Mouse (Mus musculus) limb, embryonic 14.5 days (tissue): ENCODE data around the gene Maml2. TPM values are rescaled to one million over a fixed set of nuclear protein-coding genes. Genes with fewer than 3 reads are reported as not detected.

Source experiments
- ATAC-seq: fragments of 200-750 bp; cut with Nextera tagmentation; 2 replicates; pipeline ENCODE4 v1.8.0; 2017; ENCODE audit warnings: low read depth, moderate number of reproducible peaks, moderate TSS enrichment; ENCODE audit not compliant: low FRiP score
- DNase-seq: peaks from one replicate; pipeline ENCODE4 v3.0.0-alpha.2; 2015; ENCODE audit warnings: low spot score
- H3K27ac ChIP-seq: fragments of 300-500 bp; sonication (generic); replicated peaks from 2 replicates; pipeline ENCODE4 v1.5.1; 2014; ENCODE audit warnings: low read depth, mild to moderate bottlenecking, low read length, moderate library complexity, mixed read lengths
- H3K27me3 ChIP-seq: fragments of 300-500 bp; sonication (generic); 2 replicates; pipeline ENCODE4 v1.6.1; 2014; ENCODE audit warnings: low read length, mixed read lengths; ENCODE audit not compliant: control insufficient read depth, insufficient read depth
- H3K36me3 ChIP-seq: fragments of 300-500 bp; sonication (generic); 2 replicates; pipeline ENCODE4 v1.6.1; 2014; ENCODE audit warnings: mild to moderate bottlenecking, low read length, moderate library complexity, mixed read lengths; ENCODE audit not compliant: control insufficient read depth, insufficient read depth
- H3K4me1 ChIP-seq: fragments of 300-500 bp; sonication (generic); 2 replicates; pipeline ENCODE4 v1.6.1; 2014; ENCODE audit warnings: antibody characterized with exemption, low read length, mixed read lengths; ENCODE audit not compliant: control insufficient read depth, insufficient read depth
- H3K4me2 ChIP-seq: fragments of 300-500 bp; sonication (generic); replicated peaks from 2 replicates; pipeline ENCODE4 v1.6.1; 2014; ENCODE audit warnings: low read depth, mild to moderate bottlenecking, low read length, moderate library complexity; ENCODE audit not compliant: severe bottlenecking
- H3K4me3 ChIP-seq: fragments of 300-500 bp; sonication (generic); replicated peaks from 2 replicates; pipeline ENCODE4 v1.5.1; 2014; ENCODE audit warnings: low read length
- H3K9ac ChIP-seq: fragments of 300-500 bp; sonication (generic); 2 replicates; pipeline ENCODE4 v1.6.1; 2014; ENCODE audit warnings: mild to moderate bottlenecking, low read depth, low read length, moderate library complexity; ENCODE audit not compliant: severe bottlenecking
- H3K9me3 ChIP-seq: fragments of 300-500 bp; sonication (generic); 2 replicates; pipeline ENCODE4 v1.6.1; 2016; ENCODE audit warnings: low read length; ENCODE audit not compliant: control insufficient read depth
- POLR2A ChIP-seq: fragments of 200-500 bp; IDR thresholded peaks from 2 replicates; pipeline ENCODE4 v1.8.0; 2012; ENCODE audit warnings: inconsistent platforms, mild to moderate bottlenecking, moderate library complexity, borderline replicate concordance; ENCODE audit not compliant: insufficient read depth, insufficient read length; ENCODE audit errors: extremely low read depth
- WGBS: fragments of 180-500 bp; shearing (Covaris S2); extraction: QIAGEN DNeasy Blood & Tissue Kit; methylation state at CpG from one replicate; pipeline ENCODE4 v1.1.7; 2014; 5-methylcytosine and 5-hydroxymethylcytosine counted together
- polyA plus RNA-seq, 2 experiments: library from polyadenylated mRNA; depleted of rRNA in 1 of 2; stranded (reverse) in 1 of 2; unstranded in 1 of 2; fragments of >200 nt; fragmentation: Nextera tagmentation in 1 of 2; extraction: Ambion mirVana in 1 of 2; gene quantifications; 2 replicates each; pipeline versions ENCODE4 v1.2.1 to v1.2.3; 2012 to 2014

Gene Maml2
- polyA plus RNA-seq, 2 experiments, result 9.9 to 10.7 TPM

GRCm38 (mm10) chr9:13522061-13522820 is 224.5 kb downstream of the Maml2 start:
- no peak for TF ChIP-seq POLR2A
- Histone ChIP-seq H3K9me3 (no peaks in the 10 kb centered on the region), H3K27ac (no peak overlapping the region), H3K27me3 (no peaks in the 10 kb centered on the region), H3K4me2 (no peak overlapping the region), H3K4me1 (peaks cover 17% of the 10 kb centered on the region), H3K9ac (no peak overlapping the region), H3K36me3 (no peaks in the 10 kb centered on the region), H3K4me3 (no peak overlapping the region)
- ATAC-seq (no peak), DNase-seq (no peak)
- 62% methylated on average over 9 of the region's 9 CpGs for WGBS

GRCm38 (mm10) chr9:13523046-13523445 is 225.3 kb downstream of the Maml2 start:
- no peaks in the 10 kb centered on the region for H3K27me3 ChIP-seq
- peaks cover 22% of the 10 kb centered on the region for H3K4me1 ChIP-seq
- 94% methylated on average over 3 of the region's 3 CpGs for WGBS
- TF ChIP-seq POLR2A, result no peak
- H3K4me2 ChIP-seq, result no peak overlapping the region
- no peak overlapping the region for H3K4me3 ChIP-seq
- no peak for ATAC-seq
- H3K27ac ChIP-seq, result no peak overlapping the region
- no peaks in the 10 kb centered on the region for H3K9me3 ChIP-seq
- H3K36me3 ChIP-seq, result no peaks in the 10 kb centered on the region
- DNase-seq, result no peak
- no peak overlapping the region for H3K9ac ChIP-seq

GRCm38 (mm10) chr9:13525075-13525474 is 227.3 kb downstream of the Maml2 start:
- Histone ChIP-seq H3K27me3 (no peaks in the 10 kb centered on the region), H3K36me3 (no peaks in the 10 kb centered on the region), H3K9me3 (no peaks in the 10 kb centered on the region), H3K27ac (no peak overlapping the region; the same call in 1 of the 2 replicates), H3K4me1 (peaks cover 22% of the 10 kb centered on the region), H3K4me3 (no peak overlapping the region), H3K4me2 (no peak overlapping the region), H3K9ac (no peak overlapping the region)
- DNase-seq, result no peak
- TF ChIP-seq POLR2A, result no peak
- 46% methylated on average over 1 of the region's 1 CpGs for WGBS
- ATAC-seq, result no peak

DNA sequence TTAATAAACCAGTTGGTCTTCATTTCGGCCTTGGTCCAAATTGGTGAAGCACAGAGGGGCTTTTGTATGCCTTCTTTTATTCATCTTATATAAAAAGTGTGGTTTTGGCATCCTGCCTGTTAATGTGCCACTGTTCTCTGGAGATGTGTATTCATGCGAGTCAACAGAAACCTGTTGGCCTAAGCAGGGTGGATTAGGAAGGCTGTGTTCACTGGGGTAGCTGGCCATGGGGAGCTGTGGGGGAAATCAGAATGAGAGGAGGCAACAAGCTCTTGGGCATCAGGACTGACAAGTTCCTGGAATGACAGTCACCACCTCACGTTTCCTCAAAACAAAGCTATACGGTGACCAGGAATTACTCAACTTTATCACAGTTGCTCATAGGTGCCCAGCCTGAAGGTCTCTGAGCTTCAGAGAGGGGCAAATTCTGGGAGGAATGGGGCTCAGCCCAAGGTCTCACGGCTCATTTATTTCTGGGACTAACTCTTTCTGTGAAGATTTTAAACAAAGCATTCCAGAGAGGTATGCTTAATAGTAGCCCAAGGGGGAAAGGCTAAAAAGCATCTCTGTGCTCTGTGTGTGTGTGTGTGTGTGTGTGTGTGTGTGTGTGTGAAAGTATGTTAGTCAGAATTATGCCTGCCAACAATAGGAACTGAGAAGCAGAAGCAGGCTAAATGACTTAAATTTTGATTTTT is 228.0 kb downstream of the Maml2 start:
- peaks cover 24% of the 10 kb centered on the region for H3K4me1 ChIP-seq
- no peak overlapping the region for H3K9ac ChIP-seq
- H3K4me3 ChIP-seq, result no peak overlapping the region
- no peak overlapping the region for H3K4me2 ChIP-seq
- H3K27me3 ChIP-seq, result no peaks in the 10 kb centered on the region
- WGBS, result 51% methylated on average over 5 of the region's 5 CpGs
- no peak for TF ChIP-seq POLR2A
- ATAC-seq (no peak), DNase-seq (no peak)
- no peaks in the 10 kb centered on the region for H3K9me3 ChIP-seq
- no peaks in the 10 kb centered on the region for H3K36me3 ChIP-seq
- H3K27ac ChIP-seq, result peak overlapping the region; percentile 53; the same call in 1 of the 2 replicates

GRCm38 (mm10) chr9:13530575-13530974 is 232.8 kb downstream of the Maml2 start:
- no peak for DNase-seq
- Histone ChIP-seq H3K27ac (no peak overlapping the region), H3K36me3 (no peaks in the 10 kb centered on the region), H3K4me1 (peaks cover 20% of the 10 kb centered on the region), H3K4me3 (no peak overlapping the region), H3K9me3 (peaks cover 4% of the 10 kb centered on the region; the same call in 1 of the 2 replicates), H3K27me3 (no peaks in the 10 kb centered on the region), H3K4me2 (no peak overlapping the region), H3K9ac (no peak overlapping the region)
- WGBS, result 77% methylated on average over 4 of the region's 4 CpGs
- TF ChIP-seq POLR2A, result no peak
- ATAC-seq, result no peak
